Mouse (Mus musculus) heart, embryonic 11.5 days (tissue): ENCODE measurements around the gene Usp6nl. TPM values are rescaled to one million over a fixed set of nuclear protein-coding genes. Genes with fewer than 3 reads are reported as not detected.

Experiments
- ATAC-seq: fragments of 200-750 bp; cut with Nextera tagmentation; replicated peaks from 2 replicates; pipeline ENCODE4 v1.8.0; 2017; ENCODE audit warnings: moderate library complexity; ENCODE audit not compliant: insufficient number of reproducible peaks, low FRiP score, low TSS enrichment
- H3K27ac ChIP-seq: fragments of 300-500 bp; sonication (generic); 2 replicates; pipeline ENCODE4 v1.5.1; 2014; ENCODE audit warnings: mild to moderate bottlenecking, low read depth, low read length
- H3K27me3 ChIP-seq: fragments of 300-500 bp; sonication (generic); 2 replicates; pipeline ENCODE4 v1.6.1; 2014; ENCODE audit warnings: mild to moderate bottlenecking, low read length, mixed read lengths; ENCODE audit not compliant: control insufficient read depth, insufficient read depth
- H3K36me3 ChIP-seq: fragments of 300-500 bp; sonication (generic); 2 replicates; pipeline ENCODE4 v1.6.1; 2014; ENCODE audit warnings: mild to moderate bottlenecking, low read length, moderate library complexity, mixed read lengths; ENCODE audit not compliant: control insufficient read depth, insufficient read depth
- H3K4me1 ChIP-seq: fragments of 300-500 bp; sonication (generic); 2 replicates; pipeline ENCODE4 v1.6.1; 2014; ENCODE audit warnings: low read length; ENCODE audit not compliant: control insufficient read depth, insufficient read depth
- H3K4me2 ChIP-seq: fragments of 300-500 bp; sonication (generic); 2 replicates; pipeline ENCODE4 v1.6.1; 2014; ENCODE audit warnings: mild to moderate bottlenecking, moderate library complexity
- H3K4me3 ChIP-seq: fragments of 300-500 bp; sonication (generic); 2 replicates; pipeline ENCODE4 v1.5.1; 2014; ENCODE audit warnings: low read depth, low read length
- H3K9ac ChIP-seq: fragments of 300-500 bp; sonication (generic); 2 replicates; pipeline ENCODE4 v1.6.1; 2014; ENCODE audit warnings: mild to moderate bottlenecking, low read depth, low read length, moderate library complexity
- H3K9me3 ChIP-seq: fragments of 300-500 bp; sonication (generic); replicated peaks from 2 replicates; pipeline ENCODE4 v1.6.1; 2016; ENCODE audit warnings: low read length; ENCODE audit not compliant: control insufficient read depth
- WGBS: fragments of 180-500 bp; shearing (Covaris S2); extraction: QIAGEN DNeasy Blood & Tissue Kit; methylation state at CpG from one replicate; pipeline ENCODE4 v1.1.7; 2014; ENCODE audit not compliant: insufficient replicate concordance; 5-methylcytosine and 5-hydroxymethylcytosine counted together
- polyA plus RNA-seq: library from polyadenylated mRNA; unstranded; fragments of >200 nt; fragmentation: Nextera tagmentation; extraction: Ambion mirVana; gene quantifications from 2 replicates; pipeline ENCODE4 v1.2.1, GENCODE M21; 2014

Usp6nl gene
- polyA plus RNA-seq, 1 experiment from 2014 or later = 8.1 TPM

GRCm38 (mm10) chr2:6389162-6389561, 66.7 kb downstream of the Usp6nl start:
- Histone ChIP-seq H3K4me1 (peaks cover 15% of the 10 kb centered on the region), H3K27ac (no peak overlapping the region), H3K4me2 (no peak overlapping the region), H3K4me3 (no peak overlapping the region), H3K9ac (no peak overlapping the region), H3K27me3 (no peaks in the 10 kb centered on the region), H3K9me3 (no peaks in the 10 kb centered on the region), H3K36me3 (no peaks in the 10 kb centered on the region)
- 41% methylated on average over 3 of the region's 3 CpGs for WGBS
- ATAC-seq = no peak

- WGBS = 60% methylated on average over 2 of the region's 3 CpGs
- H3K9ac ChIP-seq = no peak overlapping the region
- no peaks in the 10 kb centered on the region for H3K9me3 ChIP-seq
- H3K27me3 ChIP-seq = no peaks in the 10 kb centered on the region
- H3K4me2 ChIP-seq = no peak overlapping the region
- H3K4me3 ChIP-seq = no peak overlapping the region
- H3K36me3 ChIP-seq = no peaks in the 10 kb centered on the region
- peaks cover 24% of the 10 kb centered on the region for H3K4me1 ChIP-seq
- ATAC-seq = no peak
- H3K27ac ChIP-seq = no peak overlapping the region
These were observed 68.8 kb downstream of the Usp6nl start for GRCm38 (mm10) chr2:6391261-6391660.

- no peak overlapping the region for H3K27ac ChIP-seq
- no peak overlapping the region for H3K4me3 ChIP-seq
- no peaks in the 10 kb centered on the region for H3K27me3 ChIP-seq
- H3K4me2 ChIP-seq = no peak overlapping the region
- WGBS = 68% methylated on average over 6 of the region's 6 CpGs
- H3K36me3 ChIP-seq = no peaks in the 10 kb centered on the region
- ATAC-seq = no peak
- H3K4me1 ChIP-seq = peaks cover 28% of the 10 kb centered on the region
- no peaks in the 10 kb centered on the region for H3K9me3 ChIP-seq
- H3K9ac ChIP-seq = no peak overlapping the region
These were observed 69.5 kb downstream of the Usp6nl start for GRCm38 (mm10) chr2:6391940-6392339.

- H3K4me1 ChIP-seq = peaks cover 23% of the 10 kb centered on the region
- H3K9me3 ChIP-seq = no peaks in the 10 kb centered on the region
- H3K4me2 ChIP-seq = no peak overlapping the region
- 64% methylated on average over 7 of the region's 7 CpGs for WGBS
- H3K27me3 ChIP-seq = no peaks in the 10 kb centered on the region
- ATAC-seq = no peak
- no peak overlapping the region for H3K4me3 ChIP-seq
- no peaks in the 10 kb centered on the region for H3K36me3 ChIP-seq
- H3K9ac ChIP-seq = no peak overlapping the region
- peak overlapping the region; percentile 29; the same call in 1 of the 2 replicates for H3K27ac ChIP-seq
These were observed 73.6 kb downstream of the Usp6nl start for GRCm38 (mm10) chr2:6395851-6396625.

GRCm38 (mm10) chr2:6396626-6397146, 74.2 kb downstream of the Usp6nl start:
- no peak overlapping the region for H3K9ac ChIP-seq
- no peaks in the 10 kb centered on the region for H3K9me3 ChIP-seq
- peaks cover 24% of the 10 kb centered on the region for H3K4me1 ChIP-seq
- no peak for ATAC-seq
- H3K36me3 ChIP-seq = no peaks in the 10 kb centered on the region
- H3K4me2 ChIP-seq = no peak overlapping the region
- H3K4me3 ChIP-seq = no peak overlapping the region
- H3K27me3 ChIP-seq = no peaks in the 10 kb centered on the region
- WGBS = 76% methylated on average over 1 of the region's 1 CpGs
- no peak overlapping the region for H3K27ac ChIP-seq

DNA sequence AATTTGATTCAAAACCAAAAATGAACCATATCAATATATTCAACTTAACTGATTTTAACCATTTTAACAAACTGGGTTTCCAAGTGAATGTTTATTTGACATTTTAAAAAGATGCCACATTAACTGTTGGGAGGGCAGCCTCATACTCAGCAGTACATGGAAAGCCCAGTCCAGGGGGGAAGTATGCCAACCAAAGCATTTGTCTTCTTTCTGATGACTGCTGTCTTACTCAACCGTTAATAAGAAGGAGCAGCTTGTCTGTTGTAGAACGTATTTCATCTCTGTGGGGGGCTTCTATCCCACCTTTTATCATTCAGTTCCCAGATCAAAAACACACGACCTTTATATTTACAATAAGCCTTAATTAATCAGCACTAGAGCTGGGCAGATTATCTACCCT, 74.7 kb downstream of the Usp6nl start:
- H3K4me2 ChIP-seq = no peak overlapping the region
- H3K9ac ChIP-seq = no peak overlapping the region
- H3K9me3 ChIP-seq = no peaks in the 10 kb centered on the region
- no peaks in the 10 kb centered on the region for H3K36me3 ChIP-seq
- peaks cover 24% of the 10 kb centered on the region for H3K4me1 ChIP-seq
- no peak overlapping the region for H3K27ac ChIP-seq
- ATAC-seq = no peak
- no peaks in the 10 kb centered on the region for H3K27me3 ChIP-seq
- H3K4me3 ChIP-seq = no peak overlapping the region
- 67% methylated on average over 3 of the region's 3 CpGs for WGBS

- H3K27me3 ChIP-seq = no peaks in the 10 kb centered on the region
- no peak for ATAC-seq
- no peak overlapping the region for H3K27ac ChIP-seq
- H3K9ac ChIP-seq = no peak overlapping the region
- no peaks in the 10 kb centered on the region for H3K36me3 ChIP-seq
- no peak overlapping the region for H3K4me3 ChIP-seq
- peaks cover 27% of the 10 kb centered on the region for H3K4me1 ChIP-seq
- no peak overlapping the region for H3K4me2 ChIP-seq
- WGBS = 83% methylated on average over 6 of the region's 6 CpGs
- H3K9me3 ChIP-seq = no peaks in the 10 kb centered on the region
These were observed 76.4 kb downstream of the Usp6nl start for GRCm38 (mm10) chr2:6398826-6399225.

- WGBS = 75% methylated on average over 10 of the region's 10 CpGs
These were observed 78.6 kb downstream of the Usp6nl start for GRCm38 (mm10) chr2:6401039-6401438.

DNA sequence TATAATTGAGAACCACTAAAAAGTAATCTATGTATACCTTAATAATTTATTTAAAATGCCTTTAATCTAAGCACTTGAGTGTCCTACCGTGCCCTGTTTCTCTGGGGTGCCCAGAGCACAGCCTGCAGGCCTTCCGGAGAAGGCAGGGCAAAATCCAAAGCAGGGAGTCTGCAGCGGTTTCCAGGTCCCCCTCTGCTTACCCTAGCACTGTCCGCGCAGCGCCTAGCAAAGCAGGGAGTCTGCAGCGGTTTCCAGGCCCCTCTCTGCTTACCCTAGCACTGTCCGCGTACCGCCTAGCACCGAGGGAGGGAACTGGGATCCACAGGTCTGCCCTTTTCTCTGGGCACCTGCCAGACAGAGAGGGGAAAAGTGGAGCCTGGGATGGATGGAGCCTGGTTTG, 80.9 kb downstream of the Usp6nl start:
- 23% methylated on average over 11 of the region's 11 CpGs for WGBS
- Histone ChIP-seq H3K9me3 (no peaks in the 10 kb centered on the region), H3K36me3 (no peaks in the 10 kb centered on the region), H3K9ac (no peak overlapping the region), H3K4me2 (no peak overlapping the region), H3K27me3 (no peaks in the 10 kb centered on the region), H3K27ac (no peak overlapping the region), H3K4me1 (peaks cover 19% of the 10 kb centered on the region), H3K4me3 (no peak overlapping the region)
- ATAC-seq = no peak

More at GRCm38 (mm10) chr2:6401039-6401438, 78.6 kb downstream of the Usp6nl start:
- Histone ChIP-seq H3K36me3 (no peaks in the 10 kb centered on the region), H3K9me3 (no peaks in the 10 kb centered on the region), H3K4me2 (no peak overlapping the region), H3K9ac (no peak overlapping the region), H3K27ac (no peak overlapping the region), H3K4me1 (peaks cover 25% of the 10 kb centered on the region), H3K27me3 (no peaks in the 10 kb centered on the region), H3K4me3 (no peak overlapping the region)
- no peak for ATAC-seq
